Mouse (Mus musculus): Measurements from ENCODE around the gene Etv6.

DNA sequence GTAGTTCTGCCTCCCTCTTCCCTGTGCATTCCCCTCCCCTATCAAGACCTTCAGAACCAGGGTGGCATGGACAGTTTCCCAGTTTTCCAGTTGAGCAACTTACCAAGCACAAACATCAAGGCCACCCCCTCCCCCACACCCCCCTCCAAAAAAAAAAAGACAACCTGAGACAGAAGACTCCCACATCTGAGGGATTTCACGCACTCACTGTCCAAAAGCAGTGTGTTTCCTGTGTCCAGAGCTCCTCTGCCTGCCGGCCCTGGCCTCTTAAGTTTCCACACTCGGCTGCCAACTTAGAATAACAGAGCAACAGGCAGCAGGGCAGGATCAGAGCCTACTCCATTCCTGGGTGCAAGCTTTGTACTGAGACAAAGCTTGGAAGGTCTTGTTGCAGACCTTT, 207.6 kb downstream of the Etv6 start:
- no peak for TF ChIP-seq NANOG (IDR thresholded peaks at IDR 0.05; ENCODE audit: borderline replicate concordance, low read length)
- no peak for TF ChIP-seq CTCF (conservative IDR thresholded peaks at IDR 0.05; ENCODE audit: low read length)
